Mouse (Mus musculus) kidney, adult 2 months (tissue): ENCODE results near the gene Slc25a34.

Source experiments
- CTCF ChIP-seq: fragments of 200-500 bp; conservative IDR thresholded peaks from 2 replicates; pipeline ENCODE4 v1.5.1; 2011; ENCODE audit warnings: low read depth, mild to moderate bottlenecking, control low read depth, low read length, moderate library complexity, mixed read lengths; ENCODE audit not compliant: insufficient read depth, insufficient read length
- POLR2A ChIP-seq: fragments of 200-500 bp; IDR thresholded peaks from one replicate; pipeline ENCODE4 v1.6.1; 2011; ENCODE audit warnings: low read depth, low read length, control low read depth

DNA sequence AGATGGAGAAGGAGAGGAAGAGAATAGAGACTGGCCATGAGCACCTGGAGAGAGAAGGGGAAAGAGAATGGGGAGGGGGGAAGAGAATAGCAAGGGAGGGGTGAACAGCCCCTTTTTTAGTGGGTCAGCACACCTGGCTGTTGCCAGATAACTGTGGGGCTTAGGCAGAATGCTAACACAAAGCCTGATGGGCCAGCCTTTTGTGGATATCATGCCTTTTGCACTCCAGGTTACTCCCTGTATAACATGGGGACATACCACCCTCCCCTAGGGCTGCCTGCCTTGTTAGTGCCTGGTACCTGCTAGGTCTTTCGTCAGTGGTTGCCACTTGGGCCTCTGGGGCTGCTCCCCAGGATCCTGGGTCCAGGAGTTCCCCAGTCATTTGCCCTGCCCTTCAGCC, 52.8 kb downstream of the Slc25a34 start:
- TF ChIP-seq CTCF (no peak), POLR2A (no peak)
